Mouse (Mus musculus) myocyte (in vitro differentiated cells): ENCODE results near the gene Dixdc1. TPM values are rescaled to one million over a fixed set of nuclear protein-coding genes. Genes with fewer than 3 reads are reported as not detected.

ENCODE experiments used
- H3K27me3 ChIP-seq: one replicate; pipeline ENCODE4 v1.6.1; 2011; ENCODE audit not compliant: control insufficient read depth, insufficient read depth, insufficient read length
- H3K36me3 ChIP-seq: one replicate; pipeline ENCODE4 v1.6.1; 2011; ENCODE audit not compliant: control insufficient read depth, insufficient read depth
- H3K4me2 ChIP-seq: one replicate; pipeline ENCODE4 v1.6.1; 2011; ENCODE audit warnings: low read depth, control low read depth
- H3K4me3 ChIP-seq: one replicate; pipeline ENCODE4 v1.5.1; 2011; ENCODE audit warnings: mild to moderate bottlenecking, control low read depth, moderate library complexity
- H3K79me2 ChIP-seq: one replicate; pipeline ENCODE4 v1.6.1; 2011; ENCODE audit not compliant: control insufficient read depth, insufficient read depth
- H3ac ChIP-seq: one replicate; pipeline ENCODE4 v1.6.1; 2011; ENCODE audit not compliant: control insufficient read depth, insufficient read length
- CEBPB ChIP-seq: IDR thresholded peaks from 2 replicates; pipeline ENCODE4 v1.6.1; 2011; ENCODE audit warnings: mild to moderate bottlenecking, moderate library complexity; ENCODE audit not compliant: poor library complexity, insufficient read depth, severe bottlenecking
- E2F4 ChIP-seq: IDR thresholded peaks from one replicate; pipeline ENCODE4 v1.6.1; 2011; ENCODE audit warnings: mild to moderate bottlenecking, control low read depth, moderate library complexity; ENCODE audit not compliant: insufficient read depth
- MAX ChIP-seq: IDR thresholded peaks from one replicate; pipeline ENCODE4 v1.6.1; 2011; ENCODE audit warnings: low read depth, mild to moderate bottlenecking, control low read depth
- MYOD1 ChIP-seq, 3 experiments: IDR thresholded peaks; one replicate each; pipeline ENCODE4 v1.6.1; 2011; ENCODE audit warnings: control low read depth in 2 of 3, low read depth in 2 of 3, mild to moderate bottlenecking in 2 of 3, moderate library complexity in 1 of 3; ENCODE audit not compliant: insufficient read length in 2 of 3, control insufficient read depth in 1 of 3
- MYOG ChIP-seq, 3 experiments: IDR thresholded peaks; one replicate each; pipeline ENCODE4 v1.6.1; 2011; ENCODE audit warnings: control low read depth in 2 of 3, low read depth in 2 of 3, mild to moderate bottlenecking in 2 of 3; ENCODE audit not compliant: insufficient read length in 2 of 3, control insufficient read depth in 1 of 3, insufficient read depth in 1 of 3
- POLR2A ChIP-seq: IDR thresholded peaks from one replicate; pipeline ENCODE4 v1.6.1; 2011; ENCODE audit warnings: low read depth, mild to moderate bottlenecking, control low read depth, moderate library complexity; ENCODE audit not compliant: insufficient read length
- POLR2AphosphoS2 ChIP-seq: IDR thresholded peaks from one replicate; pipeline ENCODE4 v1.6.1; 2011; ENCODE audit warnings: low read depth, control low read depth; ENCODE audit not compliant: insufficient read length
- REST ChIP-seq: IDR thresholded peaks from one replicate; pipeline ENCODE4 v1.6.1; 2011; ENCODE audit warnings: mild to moderate bottlenecking, control low read depth, moderate library complexity; ENCODE audit not compliant: insufficient read depth, insufficient read length
- SRF ChIP-seq: IDR thresholded peaks from one replicate; pipeline ENCODE4 v1.6.1; 2011; ENCODE audit warnings: low read depth; ENCODE audit not compliant: control insufficient read depth, insufficient read length
- TCF12 ChIP-seq: IDR thresholded peaks from one replicate; pipeline ENCODE4 v1.6.1; 2011; ENCODE audit warnings: mild to moderate bottlenecking, control low read depth; ENCODE audit not compliant: poor library complexity, insufficient read depth, severe bottlenecking
- TCF3 ChIP-seq: IDR thresholded peaks from one replicate; pipeline ENCODE4 v1.6.1; 2011; ENCODE audit warnings: low read depth, control low read depth; ENCODE audit not compliant: insufficient read length
- USF1 ChIP-seq: IDR thresholded peaks from one replicate; pipeline ENCODE4 v1.6.1; 2011; ENCODE audit warnings: low read depth, mild to moderate bottlenecking, control low read depth, moderate library complexity
- polyA plus RNA-seq: library from polyadenylated mRNA; unstranded; fragments of >200 nt; fragmentation: generic; extraction: Trizol; gene quantifications from one replicate; pipeline ENCODE4 v1.2.1, GENCODE M21; 2012; ENCODE audit warnings: missing spikeins

The Dixdc1 gene
- polyA plus RNA-seq, 1 experiment, result 1.1 TPM

- Histone ChIP-seq H3K36me3 (no peaks in the 10 kb centered on the region), H3K4me2 (peak overlapping the region; percentile 60), H3K4me3 (no peak overlapping the region), H3ac (no peak overlapping the region), H3K27me3 (no peaks in the 10 kb centered on the region), H3K79me2 (no peaks in the 10 kb centered on the region)
- TF ChIP-seq TCF3 (no peak), MYOG (IDR thresholded peaks at IDR 0.05; ENCODE audit: control insufficient read depth in 1 of 3, insufficient read depth in 1 of 3, insufficient read length in 2 of 3, low read depth in 2 of 3) (no peak), MAX (no peak), MYOD1 (IDR thresholded peaks at IDR 0.05; ENCODE audit: control insufficient read depth in 1 of 3, insufficient read length in 2 of 3, low read depth in 2 of 3) (no peak), USF1 (no peak), POLR2A (no peak), TCF12 (no peak), CEBPB (no peak)
These were observed 4.3 kb downstream of the Dixdc1 start for GRCm38 (mm10) chr9:50734989-50735388.

DNA sequence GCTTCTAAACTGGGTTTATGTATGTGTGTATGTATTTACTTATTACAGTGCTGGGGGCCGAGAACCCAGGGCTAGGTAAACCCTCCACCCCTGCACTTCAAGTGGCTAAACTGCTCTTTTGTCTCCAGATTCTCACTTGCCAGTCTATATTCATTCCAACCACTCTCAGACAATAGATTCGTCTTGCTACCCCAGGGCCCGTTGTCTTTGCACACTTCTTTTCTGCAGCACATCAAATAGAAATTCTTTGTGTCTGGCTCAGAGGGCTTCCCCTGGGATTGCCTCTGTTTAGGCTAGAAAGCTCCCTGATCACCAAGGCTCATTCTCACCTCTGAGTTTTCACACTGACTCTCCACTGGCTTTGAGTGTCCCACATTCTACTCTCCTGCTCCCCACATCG is 6.8 kb downstream of the Dixdc1 start:
- peak overlapping the region; percentile 13 for H3K4me2 ChIP-seq
- no peak overlapping the region for H3ac ChIP-seq
- H3K4me3 ChIP-seq, result no peak overlapping the region
- no peaks in the 10 kb centered on the region for H3K79me2 ChIP-seq
- TF ChIP-seq TCF3, result no peak
- no peak for TF ChIP-seq MYOD1 (IDR thresholded peaks at IDR 0.05; ENCODE audit: control insufficient read depth in 1 of 3, insufficient read length in 2 of 3, low read depth in 2 of 3)
- no peak for TF ChIP-seq USF1
- no peak for TF ChIP-seq MYOG (IDR thresholded peaks at IDR 0.05; ENCODE audit: control insufficient read depth in 1 of 3, insufficient read depth in 1 of 3, insufficient read length in 2 of 3, low read depth in 2 of 3)
- no peak for TF ChIP-seq TCF12
- no peak for TF ChIP-seq REST
- TF ChIP-seq E2F4, result no peak
- no peak for TF ChIP-seq POLR2A
- no peak for TF ChIP-seq MAX
- no peak for TF ChIP-seq POLR2AphosphoS2
- TF ChIP-seq SRF, result no peak
- no peak for TF ChIP-seq CEBPB
- H3K27me3 ChIP-seq, result no peaks in the 10 kb centered on the region
- H3K36me3 ChIP-seq, result no peaks in the 10 kb centered on the region

DNA sequence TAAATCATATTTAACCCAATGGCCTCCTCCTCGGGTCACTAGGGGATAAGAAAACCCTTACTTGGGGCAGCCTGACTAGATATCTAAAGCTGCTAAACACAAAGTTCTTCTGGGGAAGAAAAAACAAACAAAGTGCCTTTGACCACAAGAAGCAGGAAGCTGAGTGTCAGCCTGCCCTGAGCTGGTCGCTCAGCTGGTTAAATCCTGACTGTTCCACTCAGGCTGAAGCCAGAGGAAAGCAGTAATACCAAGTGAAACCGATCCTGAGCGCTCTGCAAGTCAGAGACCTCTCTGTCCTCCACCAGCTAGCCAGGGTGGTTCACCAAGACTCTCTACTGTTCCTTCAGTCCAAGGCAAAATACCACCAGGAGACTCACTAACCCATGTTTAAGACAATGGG is 9.7 kb downstream of the Dixdc1 start:
- no peaks in the 10 kb centered on the region for H3K36me3 ChIP-seq
- TF ChIP-seq POLR2A, result no peak
- no peak for TF ChIP-seq MYOG (IDR thresholded peaks at IDR 0.05; ENCODE audit: control insufficient read depth in 1 of 3, insufficient read depth in 1 of 3, insufficient read length in 2 of 3, low read depth in 2 of 3)
- no peaks in the 10 kb centered on the region for H3K27me3 ChIP-seq
- H3ac ChIP-seq, result no peak overlapping the region
- no peak overlapping the region for H3K4me3 ChIP-seq
- H3K79me2 ChIP-seq, result no peaks in the 10 kb centered on the region
- no peak overlapping the region for H3K4me2 ChIP-seq

GRCm38 (mm10) chr9:50727925-50728651 is 11.2 kb downstream of the Dixdc1 start:
- Histone ChIP-seq H3ac (no peak overlapping the region), H3K36me3 (no peaks in the 10 kb centered on the region), H3K27me3 (no peaks in the 10 kb centered on the region), H3K4me3 (peak overlapping the region; percentile 27), H3K4me2 (peak overlapping the region; percentile 86), H3K79me2 (no peaks in the 10 kb centered on the region)
- TF ChIP-seq POLR2A, result peak; percentile 23
- no peak for TF ChIP-seq POLR2AphosphoS2

DNA sequence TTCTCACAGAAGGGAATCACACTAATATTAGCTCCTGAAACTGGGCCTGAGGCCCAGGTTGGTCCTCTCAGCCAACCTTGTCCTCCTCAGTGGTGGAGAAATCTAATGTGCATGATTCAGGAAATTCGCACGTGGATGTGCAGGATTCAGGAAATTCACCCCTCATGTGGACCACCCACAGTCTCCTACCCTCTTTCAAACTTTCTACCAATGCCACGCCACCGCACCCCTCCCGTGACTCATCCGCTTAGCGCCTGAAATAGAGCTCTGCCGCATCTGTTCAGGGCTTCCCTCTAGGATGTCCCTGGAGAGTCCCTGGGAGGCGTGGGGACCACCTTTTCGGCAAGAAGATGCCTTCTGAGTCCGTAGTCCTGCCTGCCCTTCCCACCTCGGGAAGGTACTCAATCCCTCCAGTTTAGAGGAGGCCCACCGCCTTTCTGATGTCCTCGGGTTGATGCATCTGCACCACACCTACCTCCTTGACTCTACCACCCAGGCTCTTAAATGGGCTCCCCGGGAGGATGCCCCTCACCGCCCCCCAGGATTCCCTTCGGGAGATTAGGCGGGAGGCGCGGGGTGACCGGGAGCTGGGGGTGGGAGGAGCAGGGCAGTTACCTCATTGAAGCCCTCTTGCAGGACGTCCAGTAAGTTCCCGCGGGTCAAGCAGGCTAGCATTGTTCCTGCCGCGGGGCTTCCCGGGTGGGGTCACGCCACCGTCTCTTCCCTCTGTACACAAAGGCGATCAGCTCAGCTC is 12.0 kb downstream of the Dixdc1 start:
- Histone ChIP-seq H3K36me3 (no peaks in the 10 kb centered on the region), H3K4me3 (peak overlapping the region; percentile 27), H3K79me2 (no peaks in the 10 kb centered on the region), H3K27me3 (no peaks in the 10 kb centered on the region), H3ac (no peak overlapping the region), H3K4me2 (peak overlapping the region; percentile 86)
- TF ChIP-seq MYOD1 (IDR thresholded peaks at IDR 0.05; ENCODE audit: control insufficient read depth in 1 of 3, insufficient read length in 2 of 3, low read depth in 2 of 3), result peak in 2 of 3 experiments; percentile 29 to 62
- TF ChIP-seq USF1, result no peak
- TF ChIP-seq CEBPB, result no peak
- no peak for TF ChIP-seq TCF12
- no peak for TF ChIP-seq POLR2AphosphoS2
- no peak for TF ChIP-seq E2F4
- TF ChIP-seq REST, result no peak
- TF ChIP-seq MYOG (IDR thresholded peaks at IDR 0.05; ENCODE audit: control insufficient read depth in 1 of 3, insufficient read depth in 1 of 3, insufficient read length in 2 of 3, low read depth in 2 of 3), result peak in 1 of 3 experiments; percentile 65
- TF ChIP-seq MAX, result no peak
- TF ChIP-seq POLR2A, result no peak
- no peak for TF ChIP-seq TCF3
- TF ChIP-seq SRF, result no peak
